Mouse (Mus musculus) heart, adult 2 months (tissue): ENCODE results near the gene Polr3h.

ENCODE experiments used
- CTCF ChIP-seq: fragments of 200-600 bp; IDR thresholded peaks from 2 replicates; pipeline ENCODE4 v1.8.1; 2022; ENCODE audit warnings: antibody characterized with exemption, mild to moderate bottlenecking, moderate library complexity
- EP300 ChIP-seq: fragments of 200-500 bp; IDR thresholded peaks from 2 replicates; pipeline ENCODE4 v1.6.1; 2011; ENCODE audit warnings: low read depth, low read length, control low read depth; ENCODE audit not compliant: insufficient read depth
- POLR2A ChIP-seq: fragments of 200-500 bp; IDR thresholded peaks from 2 replicates; pipeline ENCODE4 v1.6.1; 2011; ENCODE audit warnings: mild to moderate bottlenecking, low read depth, low read length, control low read depth; ENCODE audit not compliant: insufficient read depth

DNA sequence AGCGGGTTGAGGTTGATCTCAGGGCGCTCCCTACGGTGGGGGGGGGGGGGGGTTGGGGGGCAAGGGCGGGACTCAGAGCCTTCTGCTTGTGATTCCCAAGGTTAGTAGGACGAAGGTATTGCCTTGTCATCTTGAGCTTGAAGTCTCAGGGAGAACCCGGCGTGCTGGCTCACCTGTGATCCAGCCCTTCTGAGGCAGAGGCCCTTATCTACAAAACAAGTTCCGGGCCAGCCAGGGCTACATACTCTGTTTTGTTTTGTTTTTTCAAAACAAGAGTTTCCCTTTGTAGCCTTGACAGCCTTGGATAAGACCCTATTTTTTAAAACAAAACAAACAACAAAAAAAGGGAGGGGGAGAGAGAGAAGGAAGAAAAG lies 35.0 kb upstream of the Polr3h start:
- TF ChIP-seq CTCF (no peak), POLR2A (no peak), EP300 (no peak)
